Mouse (Mus musculus): Measurements from ENCODE around the gene Lamc2. TPM values are rescaled to one million over a fixed set of nuclear protein-coding genes. Genes with fewer than 3 reads are reported as not detected.

Gene Lamc2
- 0.40 TPM for polyA plus RNA-seq (2014; fragmentation: Illumina TruSeq; extraction: RNeasy Lipid Tissue Mini Kit (QIAGEN cat#74804); ENCODE audit: low read depth, low replicate concordance)

GRCm38 (mm10) chr1:153185828-153186803 is at the start of gene Lamc2:
Gene Lamc2 (minus strand): TSS chr1:153186447.

Other genes starting within 250 kb of the Lamc2 start
- 0.11 TPM for gene Nmnat2, start 231.5 kb downstream of the Lamc2 start, polyA plus RNA-seq (2014; fragmentation: Illumina TruSeq; extraction: RNeasy Lipid Tissue Mini Kit (QIAGEN cat#74804); ENCODE audit: low read depth, low replicate concordance)
- gene Lamc1, start 146.3 kb upstream of the Lamc2 start, polyA plus RNA-seq (2014; fragmentation: Illumina TruSeq; extraction: RNeasy Lipid Tissue Mini Kit (QIAGEN cat#74804); ENCODE audit: low read depth, low replicate concordance), result 5.6 TPM
- not detected for gene Shcbp1l, start 238.7 kb upstream of the Lamc2 start, polyA plus RNA-seq (2014; fragmentation: Illumina TruSeq; extraction: RNeasy Lipid Tissue Mini Kit (QIAGEN cat#74804); ENCODE audit: low read depth, low replicate concordance)

All from liver, adult 10 weeks (tissue).